Mouse (Mus musculus): ENCODE data around the gene Blnk.

Blnk gene

GRCm38 (mm10) chr19:40999569-40999968 is 5.2 kb upstream of the Blnk start:
- no peak for DNase-seq

- no peak for DNase-seq
Observed at GRCm38 (mm10) chr19:40998469-40999170, 4.3 kb upstream of the Blnk start.

- no peak for DNase-seq
Observed at GRCm38 (mm10) chr19:40996722-40997121, 2.4 kb upstream of the Blnk start.

- peak; percentile 5 to 11 for DNase-seq
Observed at GRCm38 (mm10) chr19:40995449-40996401, 1.4 kb upstream of the Blnk start.

- DNase-seq: no peak
Observed at GRCm38 (mm10) chr19:40994911-40995310, 576 bp upstream of the Blnk start.

- DNase-seq: no peak
Observed at GRCm38 (mm10) chr19:40993356-40993755, 979 bp downstream of the Blnk start.

GRCm38 (mm10) chr19:40992517-40993044 is 1.8 kb downstream of the Blnk start:
- no peak for DNase-seq

GRCm38 (mm10) chr19:40992096-40992495 is 2.2 kb downstream of the Blnk start:
- no peak for DNase-seq

GRCm38 (mm10) chr19:40991626-40992025 is 2.7 kb downstream of the Blnk start:
- no peak for DNase-seq

GRCm38 (mm10) chr19:40990781-40991343 is 3.5 kb downstream of the Blnk start:
- no peak for DNase-seq

GRCm38 (mm10) chr19:40989961-40990600 is 4.3 kb downstream of the Blnk start:
- no peak for DNase-seq

GRCm38 (mm10) chr19:40988856-40989255 is 5.5 kb downstream of the Blnk start:
- no peak for DNase-seq

- DNase-seq: no peak
Observed at GRCm38 (mm10) chr19:40984536-40984935, 9.8 kb downstream of the Blnk start.

- no peak for DNase-seq
Observed at GRCm38 (mm10) chr19:40980671-40981070, 13.7 kb downstream of the Blnk start.

GRCm38 (mm10) chr19:40978026-40978425 is 16.3 kb downstream of the Blnk start:
- no peak for DNase-seq

- no peak for DNase-seq
Observed at GRCm38 (mm10) chr19:40976946-40977917, 17.1 kb downstream of the Blnk start.

GRCm38 (mm10) chr19:40971273-40971914 is 22.9 kb downstream of the Blnk start:
- no peak for DNase-seq

GRCm38 (mm10) chr19:40970775-40971174 is 23.6 kb downstream of the Blnk start:
- no peak for DNase-seq

GRCm38 (mm10) chr19:40970301-40970700 is 24.0 kb downstream of the Blnk start:
- DNase-seq: no peak

GRCm38 (mm10) chr19:40964936-40965850 is 29.1 kb downstream of the Blnk start:
- no peak for DNase-seq
